ENCODE assay signal across 9 mouse cellular contexts in genomic region chr9:83350613-83351012, GRCm38 (mm10).
DNase-seq lines count a peak whose midpoint lies in the region; ATAC-seq and TF ChIP-seq lines count a peak whose summit lies in the region.
"Had no signal": no experiment of that assay in that cellular context is flagged by ENCODE, and none has a peak within 500 bp of the region (broad histone marks: within the 10 kb centered on the region; RNA-seq: fewer than 3 reads in every experiment).

No protein-coding gene starts in this region.

- 17% methylated on average over 5 of the region's 5 CpGs for whole genome bisulfite sequencing in limb, embryonic 14.5 days
- 16% methylated on average over 5 of the region's 5 CpGs for WGBS in stomach, embryonic 14.5 days

- H3K36me3 ChIP-seq in limb, embryonic 14.5 days (ENCODE audit: control insufficient read depth, insufficient read depth, low read length), result no peaks in the 10 kb centered on the region
- H3K36me3 ChIP-seq in stomach, embryonic 14.5 days (ENCODE audit: control insufficient read depth, insufficient read depth, low read length), result no peaks in the 10 kb centered on the region
- H3K36me3 ChIP-seq: neural tube, embryonic 13.5 days had no signal

- intact Hi-C loops in heart, postnatal 36 days (cut with DNase I), result loop anchor here (10.0 kb wide), 1 partner anchor 376 kb away; the partner anchor contains the start of gene Phip

- DNase-seq in cerebellum, postnatal 10 days, result peak; percentile 66 to 68
- DNase-seq in urinary bladder, adult 18-20 months (ENCODE audit: low spot score in 2 of 2), result peak; percentile 7 to 18
- DNase-seq in urinary bladder, adult 2 months (ENCODE audit: low spot score), result no peak
- peak; percentile 35 to 39 for DNase-seq in heart, postnatal 36 days
- DNase-seq in limb, embryonic 14.5 days (ENCODE audit: low spot score), result peak; percentile 75
- no peak for DNase-seq in spleen, postnatal 4 days (ENCODE audit: low spot score in 2 of 2)

- no peak overlapping the region; the same call in 1 of the 2 replicates for H3K27ac ChIP-seq in limb, embryonic 14.5 days (replicated peaks; ENCODE audit: low read depth, low read length)
- peak overlapping the region; percentile 88 for H3K27ac ChIP-seq in stomach, embryonic 14.5 days (ENCODE audit: low read length)

- H3K9ac ChIP-seq in limb, embryonic 14.5 days (ENCODE audit: low read depth, low read length, severe bottlenecking), result no peak overlapping the region
- H3K9ac ChIP-seq in stomach, embryonic 14.5 days (replicated peaks; ENCODE audit: low read depth, low read length), result no peak overlapping the region
- H3K9ac ChIP-seq: neural tube, embryonic 13.5 days had no signal

- H3K9me3 ChIP-seq in limb, embryonic 14.5 days (ENCODE audit: control insufficient read depth, low read length), result no peaks in the 10 kb centered on the region
- H3K9me3 ChIP-seq in stomach, embryonic 14.5 days (ENCODE audit: control insufficient read depth, low read depth, low read length), result no peaks in the 10 kb centered on the region
- H3K9me3 ChIP-seq: neural tube, embryonic 13.5 days had no signal

- ATAC-seq in cerebellum, adult (ENCODE audit: insufficient number of reproducible peaks, low FRiP score, low TSS enrichment), result no peak
- ATAC-seq in limb, embryonic 14.5 days (ENCODE audit: low FRiP score, low read depth), result peak; percentile 47
- peak; percentile 50; the same call in 1 of the 2 replicates for ATAC-seq in stomach, embryonic 14.5 days (ENCODE audit: insufficient number of reproducible peaks, insufficient read depth, low FRiP score, low read depth)

- H3K4me3 ChIP-seq in limb, embryonic 14.5 days (replicated peaks; ENCODE audit: low read length), result no peak overlapping the region
- H3K4me3 ChIP-seq in stomach, embryonic 14.5 days (ENCODE audit: low read depth, low read length), result no peak overlapping the region
- H3K4me3 ChIP-seq: neural tube, embryonic 13.5 days had no signal

- H3K27me3 ChIP-seq in limb, embryonic 14.5 days (ENCODE audit: control insufficient read depth, insufficient read depth, low read length), result no peaks in the 10 kb centered on the region
- H3K27me3 ChIP-seq in stomach, embryonic 14.5 days (ENCODE audit: control insufficient read depth, insufficient read depth, low read length), result no peaks in the 10 kb centered on the region
- H3K27me3 ChIP-seq: neural tube, embryonic 13.5 days had no signal

- H3K4me1 ChIP-seq in limb, embryonic 14.5 days (ENCODE audit: control insufficient read depth, insufficient read depth, low read length), result peaks cover 35% of the 10 kb centered on the region
- peaks cover 32% of the 10 kb centered on the region for H3K4me1 ChIP-seq in stomach, embryonic 14.5 days (ENCODE audit: control insufficient read depth, insufficient read depth, low read length)

- H3K4me2 ChIP-seq in limb, embryonic 14.5 days (replicated peaks; ENCODE audit: low read depth, low read length, severe bottlenecking), result no peak overlapping the region
- H3K4me2 ChIP-seq in stomach, embryonic 14.5 days (replicated peaks; ENCODE audit: low read depth, low read length), result no peak overlapping the region
- H3K4me2 ChIP-seq: neural tube, embryonic 13.5 days had no signal

- no peak for TF ChIP-seq POLR2A in limb, embryonic 14.5 days (IDR thresholded peaks at IDR 0.05; ENCODE audit: borderline replicate concordance, extremely low read depth, insufficient read depth, insufficient read length)

Comparison
In these comparisons a context has a peak if more than half of its experiments do, and no peak if none do; other contexts are left out.
1. DNase-seq: peak in cerebellum, postnatal 10 days (2 of 2), urinary bladder, adult 18-20 months (2 of 2), heart, postnatal 36 days (2 of 2) and limb, embryonic 14.5 days (single experiment); none in urinary bladder, adult 2 months (single experiment) and spleen, postnatal 4 days (0 of 2).